9 mouse cellular contexts compared by ENCODE assay signal in genomic region chr19:46511263-46511662, GRCm38 (mm10). TPM values are rescaled to one million over a fixed set of nuclear protein-coding genes. Genes with fewer than 3 reads are reported as not detected.
DNase-seq lines count a peak whose midpoint lies in the region; ATAC-seq and TF ChIP-seq lines count a peak whose summit lies in the region.
"Had no signal": no experiment of that assay in that cellular context is flagged by ENCODE, and none has a peak within 500 bp of the region (broad histone marks: within the 10 kb centered on the region; RNA-seq: fewer than 3 reads in every experiment).

No protein-coding gene starts in this region.

- DNase-seq in heart, adult 2 months = peak; percentile 56 to 76
- DNase-seq in heart, embryonic 10.5 days (ENCODE audit: low spot score) = no peak
- no peak for DNase-seq in heart, postnatal 0 days (ENCODE audit: low spot score)
- peak; percentile 52 for DNase-seq in lung, postnatal 14 days
- DNase-seq in embryo, embryonic 9.5 days (ENCODE audit: extremely low spot score) = no peak
- DNase-seq in gastrocnemius, postnatal 4 days (ENCODE audit: low spot score in 2 of 2) = no peak

- WGBS in heart, adult 2 months = 31% methylated on average over 10 of the region's 10 CpGs
- 82% methylated on average over 10 of the region's 10 CpGs for WGBS in heart, embryonic 10.5 days
- WGBS in heart, postnatal 0 days = 55% methylated on average over 10 of the region's 10 CpGs
- 84% methylated on average over 10 of the region's 10 CpGs for WGBS in midbrain, embryonic 16.5 days

- peak; percentile 49; the same call in 1 of the 2 replicates for TF ChIP-seq EP300 in heart, adult 2 months (IDR thresholded peaks at IDR 0.05; ENCODE audit: insufficient read depth, low read depth, low read length)
- TF ChIP-seq EP300 in ES-Bruce4 (IDR thresholded peaks at IDR 0.05; ENCODE audit: insufficient read depth, low read depth, low read length) = no peak
- TF ChIP-seq EP300 in heart, postnatal 0 days (IDR thresholded peaks at IDR 0.05; ENCODE audit: low read depth) = no peak

- no peaks in the 10 kb centered on the region for H3K27me3 ChIP-seq in heart, adult 2 months (ENCODE audit: control insufficient read depth, insufficient read depth, low read length)
- no peaks in the 10 kb centered on the region for H3K27me3 ChIP-seq in heart, embryonic 10.5 days (ENCODE audit: insufficient read depth, poor library complexity, severe bottlenecking)
- H3K27me3 ChIP-seq in ES-Bruce4 (ENCODE audit: control insufficient read depth, insufficient read depth, low read length, poor library complexity, severe bottlenecking) = no peaks in the 10 kb centered on the region
- H3K27me3 ChIP-seq in heart, postnatal 0 days (ENCODE audit: control insufficient read depth, insufficient read depth, low read length) = no peaks in the 10 kb centered on the region
- H3K27me3 ChIP-seq in midbrain, embryonic 16.5 days (ENCODE audit: control insufficient read depth, insufficient read depth, low read depth, low read length) = no peaks in the 10 kb centered on the region
- H3K27me3 ChIP-seq: Patski had no signal

- H3K36me3 ChIP-seq in heart, adult 2 months (ENCODE audit: control insufficient read depth, insufficient read depth, low read length) = peaks cover 47% of the 10 kb centered on the region
- peaks cover 85% of the 10 kb centered on the region for H3K36me3 ChIP-seq in heart, embryonic 10.5 days
- peaks cover 21% of the 10 kb centered on the region for H3K36me3 ChIP-seq in ES-Bruce4 (ENCODE audit: control insufficient read depth, insufficient read depth, low read length, poor library complexity, severe bottlenecking)
- peaks cover 81% of the 10 kb centered on the region for H3K36me3 ChIP-seq in heart, postnatal 0 days (replicated peaks; ENCODE audit: control insufficient read depth, insufficient read depth, low read length)
- H3K36me3 ChIP-seq in midbrain, embryonic 16.5 days (ENCODE audit: control insufficient read depth, insufficient read depth, low read length) = peaks cover 31% of the 10 kb centered on the region

- no peak overlapping the region for H3K4me3 ChIP-seq in heart, adult 2 months
- H3K4me3 ChIP-seq in heart, embryonic 10.5 days = no peak overlapping the region
- H3K4me3 ChIP-seq in ES-Bruce4 (ENCODE audit: low read depth, low read length) = peak overlapping the region; percentile 21; the same call in 1 of the 2 replicates
- no peak overlapping the region for H3K4me3 ChIP-seq in heart, postnatal 0 days (ENCODE audit: low read depth, low read length)
- no peak overlapping the region for H3K4me3 ChIP-seq in midbrain, embryonic 16.5 days (ENCODE audit: low read depth, low read length)

- H3K27ac ChIP-seq in heart, adult 2 months = peak overlapping the region; percentile 44
- no peak overlapping the region for H3K27ac ChIP-seq in heart, embryonic 10.5 days
- H3K27ac ChIP-seq in ES-Bruce4 (ENCODE audit: insufficient read depth, low read length) = peak overlapping the region; percentile 32; the same call in 1 of the 2 replicates
- H3K27ac ChIP-seq in heart, postnatal 0 days (ENCODE audit: low read depth) = peak overlapping the region; percentile 59
- no peak overlapping the region for H3K27ac ChIP-seq in midbrain, embryonic 16.5 days (ENCODE audit: low read length)

- intact Hi-C loops in heart, adult 2 months (cut with DNase I) = no loop called here

- H3K9ac ChIP-seq in heart, adult 2 months (ENCODE audit: low read depth, low read length) = no peak overlapping the region
- H3K9ac ChIP-seq in ES-Bruce4 (ENCODE audit: low read depth, poor library complexity, severe bottlenecking) = peak overlapping the region; percentile 35
- no peak overlapping the region for H3K9ac ChIP-seq in heart, postnatal 0 days (replicated peaks; ENCODE audit: low read depth, low read length)
- H3K9ac ChIP-seq in midbrain, embryonic 16.5 days (ENCODE audit: low read depth, low read length) = no peak overlapping the region; the same call in 1 of the 2 replicates

- peak overlapping the region; percentile 17; the same call in 1 of the 2 replicates for H3K4me2 ChIP-seq in heart, postnatal 0 days (ENCODE audit: low read depth, low read length)
- no peak overlapping the region for H3K4me2 ChIP-seq in midbrain, embryonic 16.5 days (ENCODE audit: low read length)

- peaks cover 16% of the 10 kb centered on the region for H3K79me2 ChIP-seq in heart, adult 2 months (replicated peaks; ENCODE audit: control insufficient read depth, insufficient read depth, low read length)

- ATAC-seq in heart, postnatal 0 days (ENCODE audit: insufficient read depth, low read depth) = peak; percentile 25; the same call in 1 of the 2 replicates
- ATAC-seq in midbrain, embryonic 16.5 days = no peak
- ATAC-seq: Patski had no signal

- H3K4me1 ChIP-seq in heart, adult 2 months (ENCODE audit: control insufficient read depth, insufficient read depth, low read length) = peaks cover 43% of the 10 kb centered on the region
- peaks cover 59% of the 10 kb centered on the region for H3K4me1 ChIP-seq in heart, embryonic 10.5 days
- peaks cover 2% of the 10 kb centered on the region for H3K4me1 ChIP-seq in ES-Bruce4 (ENCODE audit: control insufficient read depth, insufficient read depth, low read length)
- peaks cover 50% of the 10 kb centered on the region for H3K4me1 ChIP-seq in heart, postnatal 0 days (ENCODE audit: control insufficient read depth, insufficient read depth)
- H3K4me1 ChIP-seq in midbrain, embryonic 16.5 days (ENCODE audit: control insufficient read depth, insufficient read depth, low read length) = peaks cover 40% of the 10 kb centered on the region

- TF ChIP-seq CTCF in heart, adult 2 months (IDR thresholded peaks at IDR 0.05) = no peak
- no peak for TF ChIP-seq CTCF in ES-Bruce4 (IDR thresholded peaks at IDR 0.05; ENCODE audit: low read depth, low read length)
- TF ChIP-seq CTCF in heart, postnatal 0 days (IDR thresholded peaks at IDR 0.05; ENCODE audit: low read depth) = no peak

- no peaks in the 10 kb centered on the region for H3K9me3 ChIP-seq in heart, embryonic 10.5 days
- H3K9me3 ChIP-seq in ES-Bruce4 (replicated peaks; ENCODE audit: control insufficient read depth, insufficient read depth, low read length, poor library complexity, severe bottlenecking) = no peaks in the 10 kb centered on the region
- H3K9me3 ChIP-seq in heart, postnatal 0 days (replicated peaks; ENCODE audit: control insufficient read depth, low read length) = no peaks in the 10 kb centered on the region
- no peaks in the 10 kb centered on the region for H3K9me3 ChIP-seq in midbrain, embryonic 16.5 days (replicated peaks; ENCODE audit: control insufficient read depth, low read length, poor library complexity, severe bottlenecking)

- TF ChIP-seq POLR2A in heart, adult 2 months (IDR thresholded peaks at IDR 0.05; ENCODE audit: insufficient read depth, low read depth, low read length) = no peak
- TF ChIP-seq POLR2A in ES-Bruce4 (IDR thresholded peaks at IDR 0.05; ENCODE audit: insufficient read depth, low read length) = no peak

RNA-seq across cellular contexts. Expression of gene Trim8, which starts 9.8 kb away (rescaled TPM):
- total RNA-seq in heart, adult 2 months (2021) = 10 to 100 TPM; 39.2 to 39.8 TPM
- 17.2 and 24.1 TPM in 2 replicates for polyA plus RNA-seq in heart, adult 2 months (2012; rRNA removed)
- polyA plus RNA-seq in heart, embryonic 10.5 days (2016; fragmentation: Nextera tagmentation; extraction: Ambion mirVana) = 17.6 and 22.0 TPM in 2 replicates
- polyA plus RNA-seq in ES-Bruce4 (2011; ENCODE audit: insufficient read depth, insufficient read length, low read depth, missing spikeins) = 14.2 and 16.3 TPM in 2 replicates
- 35.9 and 48.3 TPM in 2 replicates for total RNA-seq in heart, postnatal 0 days (2014; rRNA removed; ENCODE audit: low replicate concordance)
- 14.3 and 14.6 TPM in 2 replicates for polyA plus RNA-seq in heart, postnatal 0 days (2015; fragmentation: Nextera tagmentation; extraction: Ambion mirVana)
- polyA plus RNA-seq in midbrain, embryonic 16.5 days (2015; fragmentation: Nextera tagmentation; extraction: Ambion mirVana) = 25.9 and 26.8 TPM in 2 replicates
- 10 to 100 TPM; 40.4 to 41.4 TPM for total RNA-seq in gastrocnemius, postnatal 4 days (2021)

Comparison
In these comparisons a context has a peak if more than half of its experiments do, and no peak if none do; other contexts are left out.
1. DNase-seq: peak in heart, adult 2 months (2 of 2) and lung, postnatal 14 days (single experiment); none in heart, embryonic 10.5 days (single experiment), heart, postnatal 0 days (single experiment), embryo, embryonic 9.5 days (single experiment) and gastrocnemius, postnatal 4 days (0 of 2).
2. H3K27ac ChIP-seq: peak in heart, adult 2 months (single experiment), ES-Bruce4 (single experiment) and heart, postnatal 0 days (single experiment); none in heart, embryonic 10.5 days (single experiment) and midbrain, embryonic 16.5 days (single experiment).